ENCODE assay signal across 10 mouse cellular contexts in genomic region chr13:116294151-116294461, GRCm38 (mm10). TPM values are rescaled to one million over a fixed set of nuclear protein-coding genes. Genes with fewer than 3 reads are reported as not detected.
DNase-seq lines count a peak whose midpoint lies in the region; ATAC-seq and TF ChIP-seq lines count a peak whose summit lies in the region.
"Had no signal": no experiment of that assay in that cellular context is flagged by ENCODE, and none has a peak within 500 bp of the region (broad histone marks: within the 10 kb centered on the region; RNA-seq: fewer than 3 reads in every experiment).

No protein-coding gene starts in this region.

- no peak overlapping the region for H3K27ac ChIP-seq in heart, embryonic 13.5 days (replicated peaks)
- H3K27ac ChIP-seq in midbrain, embryonic 10.5 days (replicated peaks): no peak overlapping the region
- no peak overlapping the region for H3K27ac ChIP-seq in midbrain, postnatal 0 days (ENCODE audit: low read depth, low read length)
- H3K27ac ChIP-seq in limb, embryonic 13.5 days: no peak overlapping the region
- H3K27ac ChIP-seq: macrophage had no signal

- no peak for TF ChIP-seq CTCF in midbrain, postnatal 0 days (IDR thresholded peaks at IDR 0.05)

- peak overlapping the region; percentile 42 for H3K4me3 ChIP-seq in heart, embryonic 13.5 days
- peak overlapping the region; percentile 39 for H3K4me3 ChIP-seq in midbrain, embryonic 10.5 days
- H3K4me3 ChIP-seq in midbrain, postnatal 0 days (ENCODE audit: low read depth, low read length): no peak overlapping the region
- H3K4me3 ChIP-seq in limb, embryonic 13.5 days: peak overlapping the region; percentile 32

- DNase-seq in heart, adult 18-20 months: no peak
- no peak for DNase-seq in midbrain, embryonic 10.5 days (ENCODE audit: low spot score)
- no peak for DNase-seq in midbrain, postnatal 0 days (ENCODE audit: low spot score)
- no peak for DNase-seq in gastrocnemius, postnatal 10 days
- no peak for DNase-seq in spleen, adult 18-20 months
- DNase-seq in layer of hippocampus, postnatal 10 days (ENCODE audit: low spot score in 2 of 2): no peak

- H3K27me3 ChIP-seq in heart, embryonic 13.5 days (replicated peaks): peaks cover 67% of the 10 kb centered on the region
- peaks cover 97% of the 10 kb centered on the region for H3K27me3 ChIP-seq in midbrain, embryonic 10.5 days (ENCODE audit: low read depth, poor library complexity, severe bottlenecking)
- peaks cover 64% of the 10 kb centered on the region for H3K27me3 ChIP-seq in midbrain, postnatal 0 days (ENCODE audit: insufficient read depth, low read length)
- peaks cover 72% of the 10 kb centered on the region for H3K27me3 ChIP-seq in limb, embryonic 13.5 days

- H3K9me3 ChIP-seq in heart, embryonic 13.5 days: no peaks in the 10 kb centered on the region
- H3K9me3 ChIP-seq in midbrain, embryonic 10.5 days (replicated peaks): no peaks in the 10 kb centered on the region
- H3K9me3 ChIP-seq in midbrain, postnatal 0 days (ENCODE audit: low read length): no peaks in the 10 kb centered on the region
- no peaks in the 10 kb centered on the region for H3K9me3 ChIP-seq in limb, embryonic 13.5 days

- H3K4me1 ChIP-seq in heart, embryonic 13.5 days: peaks cover 16% of the 10 kb centered on the region
- H3K4me1 ChIP-seq in midbrain, embryonic 10.5 days: peaks cover 15% of the 10 kb centered on the region
- no peaks in the 10 kb centered on the region for H3K4me1 ChIP-seq in midbrain, postnatal 0 days (ENCODE audit: insufficient read depth, low read length)
- H3K4me1 ChIP-seq in limb, embryonic 13.5 days: peaks cover 13% of the 10 kb centered on the region

- WGBS in heart, embryonic 13.5 days: under 1% methylated on average over 11 of the region's 11 CpGs
- WGBS in midbrain, embryonic 10.5 days: under 1% methylated on average over 11 of the region's 11 CpGs
- 2% methylated on average over 11 of the region's 11 CpGs for WGBS in midbrain, postnatal 0 days
- WGBS in limb, embryonic 13.5 days: under 1% methylated on average over 11 of the region's 11 CpGs

- H3K36me3 ChIP-seq in heart, embryonic 13.5 days: no peaks in the 10 kb centered on the region
- H3K36me3 ChIP-seq in midbrain, embryonic 10.5 days: no peaks in the 10 kb centered on the region
- no peaks in the 10 kb centered on the region for H3K36me3 ChIP-seq in midbrain, postnatal 0 days (ENCODE audit: insufficient read depth, low read length)
- no peaks in the 10 kb centered on the region for H3K36me3 ChIP-seq in limb, embryonic 13.5 days

- ATAC-seq in heart, embryonic 13.5 days (ENCODE audit: extremely low read depth, insufficient number of reproducible peaks, low FRiP score, low TSS enrichment): no peak
- no peak for ATAC-seq in midbrain, postnatal 0 days (ENCODE audit: low FRiP score)
- ATAC-seq in limb, embryonic 13.5 days (ENCODE audit: low FRiP score, low read depth): no peak

- H3K4me2 ChIP-seq in heart, embryonic 13.5 days: peak overlapping the region; percentile 68
- no peak overlapping the region for H3K4me2 ChIP-seq in midbrain, postnatal 0 days (ENCODE audit: low read depth, low read length, poor library complexity, severe bottlenecking)
- peak overlapping the region; percentile 58 for H3K4me2 ChIP-seq in limb, embryonic 13.5 days (replicated peaks)

- peak overlapping the region; percentile 52 for H3K9ac ChIP-seq in heart, embryonic 13.5 days
- no peak overlapping the region for H3K9ac ChIP-seq in midbrain, postnatal 0 days (replicated peaks; ENCODE audit: low read length, poor library complexity, severe bottlenecking)
- H3K9ac ChIP-seq in limb, embryonic 13.5 days: no peak overlapping the region

RNA-seq across cellular contexts. Expression of gene Isl1, which starts 15.4 kb away (rescaled TPM):
- polyA plus RNA-seq in heart, embryonic 13.5 days (2015; fragmentation: Nextera tagmentation; extraction: Ambion mirVana): 3.0 and 4.7 TPM in 2 replicates
- under 1 TPM in 1 of 2 experiments, not detected in 1; 0.69 TPM for total RNA-seq in heart, adult 18-20 months (2021)
- 16.4 and 20.7 TPM in 2 replicates for polyA plus RNA-seq in midbrain, embryonic 10.5 days (2016; fragmentation: Nextera tagmentation; extraction: Ambion mirVana)
- 6.8 and 12.3 TPM in 2 replicates for total RNA-seq in midbrain, postnatal 0 days (2014; rRNA removed)
- 13.2 and 25.8 TPM in 2 replicates for polyA plus RNA-seq in midbrain, postnatal 0 days (2015; fragmentation: Nextera tagmentation; extraction: Ambion mirVana)
- polyA plus RNA-seq in limb, embryonic 13.5 days (2015; fragmentation: Nextera tagmentation; extraction: Ambion mirVana): 5.1 and 6.9 TPM in 2 replicates
- total RNA-seq in gastrocnemius, postnatal 10 days (2021): 1 to 10 TPM in 1 of 2 experiments, under 1 TPM in 1; 0.45 to 1.1 TPM
- under 1 TPM in 1 of 2 experiments, not detected in 1; 0.42 TPM for total RNA-seq in layer of hippocampus, postnatal 10 days (2021)
- total RNA-seq: layer of hippocampus, adult 18-20 months had no signal
- polyA plus RNA-seq: macrophage had no signal
